Mouse (Mus musculus) liver, postnatal 0 days (tissue): ENCODE results near the gene Lrrc1. TPM values are rescaled to one million over a fixed set of nuclear protein-coding genes. Genes with fewer than 3 reads are reported as not detected.
A peak's percentile ranks its signal among the peaks of the same experiment; 100 is the strongest.

Source experiments
- ATAC-seq: fragments of 200-750 bp; cut with Nextera tagmentation; 2 replicates; pipeline ENCODE4 v1.8.0; 2017; ENCODE audit warnings: mild to moderate bottlenecking, moderate library complexity
- DNase-seq: peaks from one replicate; pipeline ENCODE4 v3.0.0-alpha.2; 2016
- H3K27ac ChIP-seq: fragments of 300-500 bp; sonication (generic); 2 replicates; pipeline ENCODE4 v1.5.1; 2014; ENCODE audit warnings: antibody characterized with exemption, moderate library complexity, mild to moderate bottlenecking, low read depth
- H3K27me3 ChIP-seq: fragments of 300-500 bp; sonication (generic); 2 replicates; pipeline ENCODE4 v1.6.1; 2014; ENCODE audit warnings: low read length, control low read depth, mixed read lengths; ENCODE audit not compliant: insufficient read depth
- H3K36me3 ChIP-seq: fragments of 300-500 bp; sonication (generic); replicated peaks from 2 replicates; pipeline ENCODE4 v1.6.1; 2014; ENCODE audit warnings: mild to moderate bottlenecking, control low read depth, low read length, moderate library complexity, mixed read lengths; ENCODE audit not compliant: insufficient read depth
- H3K4me1 ChIP-seq: fragments of 300-500 bp; sonication (generic); 2 replicates; pipeline ENCODE4 v1.6.1; 2014; ENCODE audit warnings: antibody characterized with exemption, mild to moderate bottlenecking, control low read depth; ENCODE audit not compliant: insufficient read depth
- H3K4me2 ChIP-seq: fragments of 300-500 bp; sonication (generic); 2 replicates; pipeline ENCODE4 v1.6.1; 2014; ENCODE audit warnings: low read depth, mild to moderate bottlenecking, low read length, moderate library complexity, mixed read lengths
- H3K4me3 ChIP-seq: fragments of 300-500 bp; sonication (generic); 2 replicates; pipeline ENCODE4 v1.5.1; 2014; ENCODE audit warnings: low read depth, low read length
- H3K9ac ChIP-seq: fragments of 300-500 bp; sonication (generic); replicated peaks from 2 replicates; pipeline ENCODE4 v1.6.1; 2014; ENCODE audit warnings: mild to moderate bottlenecking, moderate library complexity
- H3K9me3 ChIP-seq: fragments of 300-500 bp; sonication (generic); 2 replicates; pipeline ENCODE4 v1.6.1; 2016; ENCODE audit warnings: mild to moderate bottlenecking, control low read depth, low read length, mixed read lengths
- CTCF ChIP-seq: sonication (generic); IDR thresholded peaks from 2 replicates; pipeline ENCODE4 v1.5.1; 2016; ENCODE audit warnings: antibody characterized with exemption, low read depth
- EP300 ChIP-seq: IDR thresholded peaks from 2 replicates; pipeline ENCODE4 v1.6.1; 2016; ENCODE audit warnings: antibody characterized with exemption, low read depth, mild to moderate bottlenecking
- WGBS: fragments of 180-500 bp; shearing (Covaris S2); extraction: QIAGEN DNeasy Blood & Tissue Kit; methylation state at CpG from one replicate; pipeline ENCODE4 v1.1.7; 2014; ENCODE audit not compliant: insufficient replicate concordance; 5-methylcytosine and 5-hydroxymethylcytosine counted together
- polyA plus RNA-seq: library from polyadenylated mRNA; unstranded; fragments of >200 nt; fragmentation: Nextera tagmentation; extraction: Ambion mirVana; gene quantifications from 2 replicates; pipeline ENCODE4 v1.2.1, GENCODE M21; 2015

The Lrrc1 gene
- 1.2 and 1.5 TPM in 2 replicates for polyA plus RNA-seq

GRCm38 (mm10) chr9:77544354-77545067 is at the start of gene Lrrc1:
Gene Lrrc1 (minus strand): TSS chr9:77544870.
- under 1% methylated on average over 85 of the region's 88 CpGs for whole genome bisulfite sequencing
- peak; percentile 86 for DNase-seq
- Histone ChIP-seq H3K36me3 (no peaks in the 10 kb centered on the region), H3K27ac (no peak within 1 kb of the TSS), H3K4me2 (peak within 1 kb of the TSS; percentile 84), H3K9me3 (no peaks in the 10 kb centered on the region), H3K9ac (peak within 1 kb of the TSS; percentile 62), H3K4me1 (peaks cover 12% of the 10 kb centered on the region), H3K27me3 (peaks cover 11% of the 10 kb centered on the region; the same call in 1 of the 2 replicates), H3K4me3 (peak within 1 kb of the TSS; percentile 60)
- ATAC-seq = peak; percentile 86
- TF ChIP-seq CTCF (no peak), EP300 (no peak)

- no peaks in the 10 kb centered on the region for H3K4me1 ChIP-seq
- no peaks in the 10 kb centered on the region for H3K9me3 ChIP-seq
- 40% methylated on average over 4 of the region's 4 CpGs for WGBS
- ATAC-seq = no peak
- no peaks in the 10 kb centered on the region for H3K36me3 ChIP-seq
- no peaks in the 10 kb centered on the region for H3K27me3 ChIP-seq
- no peak overlapping the region for H3K27ac ChIP-seq
- H3K9ac ChIP-seq = no peak overlapping the region
- no peak for DNase-seq
- TF ChIP-seq CTCF (no peak), EP300 (no peak)
- no peak overlapping the region for H3K4me2 ChIP-seq
- H3K4me3 ChIP-seq = no peak overlapping the region
Measured at GRCm38 (mm10) chr9:77592423-77592822, 47.8 kb upstream of the Lrrc1 start.

GRCm38 (mm10) chr9:77589496-77589895 is 44.8 kb upstream of the Lrrc1 start:
- TF ChIP-seq CTCF (no peak), EP300 (no peak)
- no peak overlapping the region for H3K9ac ChIP-seq
- ATAC-seq (no peak), DNase-seq (no peak)
- H3K27me3 ChIP-seq = no peaks in the 10 kb centered on the region
- WGBS = 44% methylated on average over 2 of the region's 2 CpGs
- no peak overlapping the region for H3K4me2 ChIP-seq
- no peaks in the 10 kb centered on the region for H3K36me3 ChIP-seq
- no peaks in the 10 kb centered on the region for H3K4me1 ChIP-seq
- H3K9me3 ChIP-seq = no peaks in the 10 kb centered on the region
- H3K4me3 ChIP-seq = no peak overlapping the region
- H3K27ac ChIP-seq = no peak overlapping the region

DNA sequence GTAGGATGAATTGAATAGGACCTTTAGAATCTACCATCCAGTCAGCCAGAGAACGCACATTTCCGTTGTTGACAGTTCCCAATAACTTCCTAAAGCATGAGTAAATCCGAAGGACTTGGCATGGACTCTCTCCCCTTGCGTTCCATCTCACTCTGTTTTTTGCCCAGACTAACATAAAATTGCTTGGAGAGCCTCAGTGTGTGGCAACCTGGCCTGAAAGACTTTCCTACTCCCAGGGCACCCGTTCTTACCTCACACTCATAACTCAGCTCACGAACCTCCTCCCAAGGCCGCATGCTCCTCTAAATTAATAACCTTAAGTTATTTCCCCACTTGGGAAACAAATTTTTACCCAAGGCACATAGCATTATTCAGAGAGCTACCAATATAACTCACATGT is 42.9 kb upstream of the Lrrc1 start:
- no peak overlapping the region for H3K4me2 ChIP-seq
- no peaks in the 10 kb centered on the region for H3K36me3 ChIP-seq
- H3K27me3 ChIP-seq = no peaks in the 10 kb centered on the region
- no peaks in the 10 kb centered on the region for H3K9me3 ChIP-seq
- 88% methylated on average over 7 of the region's 7 CpGs for WGBS
- no peak for DNase-seq
- ATAC-seq = no peak
- H3K27ac ChIP-seq = no peak overlapping the region
- TF ChIP-seq EP300 (no peak), CTCF (no peak)
- H3K4me1 ChIP-seq = no peaks in the 10 kb centered on the region
- no peak overlapping the region for H3K4me3 ChIP-seq
- H3K9ac ChIP-seq = no peak overlapping the region

DNA sequence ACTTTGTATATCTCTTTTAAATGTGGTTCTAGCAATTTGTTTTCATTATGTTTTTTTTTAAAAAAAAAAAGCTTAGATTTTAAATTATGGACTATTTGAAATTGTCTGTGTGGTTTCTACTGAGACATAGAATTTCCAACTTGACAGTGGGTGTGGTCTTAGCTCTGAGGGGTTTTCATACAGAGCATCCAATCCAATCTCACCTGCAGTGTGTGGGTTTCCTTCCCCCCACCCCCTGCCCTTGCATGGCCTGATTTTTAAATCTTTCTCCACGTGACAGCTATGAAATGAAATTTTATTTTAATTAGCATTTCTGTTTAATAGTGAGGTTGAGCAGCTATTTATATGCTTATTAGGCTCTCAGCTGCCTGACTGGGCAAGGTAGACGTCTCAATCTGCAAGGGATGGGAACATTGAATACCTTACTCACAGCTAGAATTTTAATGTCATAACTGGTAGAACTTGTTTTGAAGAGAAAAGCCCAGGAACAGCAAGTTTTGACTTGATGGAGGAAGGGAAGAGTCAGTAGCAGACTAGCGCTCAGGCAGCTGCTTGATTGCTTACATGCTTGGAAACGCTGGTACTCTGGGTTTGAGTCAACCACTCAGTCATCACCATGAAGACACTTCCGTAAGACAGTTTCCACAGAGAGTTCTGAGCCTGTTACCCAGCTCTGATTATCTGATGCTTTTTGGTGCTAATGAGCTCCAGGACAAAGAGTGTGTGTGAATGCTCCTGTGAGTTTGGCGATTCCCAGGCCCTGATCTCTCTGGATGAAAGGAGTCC is 42.3 kb upstream of the Lrrc1 start:
- Histone ChIP-seq H3K4me2 (no peak overlapping the region), H3K27me3 (no peaks in the 10 kb centered on the region), H3K9me3 (no peaks in the 10 kb centered on the region), H3K4me3 (no peak overlapping the region), H3K4me1 (no peaks in the 10 kb centered on the region), H3K36me3 (no peaks in the 10 kb centered on the region), H3K27ac (no peak overlapping the region), H3K9ac (no peak overlapping the region)
- ATAC-seq (no peak), DNase-seq (no peak)
- TF ChIP-seq CTCF = no peak
- TF ChIP-seq EP300 = no peak
- 65% methylated on average over 6 of the region's 6 CpGs for WGBS

DNA sequence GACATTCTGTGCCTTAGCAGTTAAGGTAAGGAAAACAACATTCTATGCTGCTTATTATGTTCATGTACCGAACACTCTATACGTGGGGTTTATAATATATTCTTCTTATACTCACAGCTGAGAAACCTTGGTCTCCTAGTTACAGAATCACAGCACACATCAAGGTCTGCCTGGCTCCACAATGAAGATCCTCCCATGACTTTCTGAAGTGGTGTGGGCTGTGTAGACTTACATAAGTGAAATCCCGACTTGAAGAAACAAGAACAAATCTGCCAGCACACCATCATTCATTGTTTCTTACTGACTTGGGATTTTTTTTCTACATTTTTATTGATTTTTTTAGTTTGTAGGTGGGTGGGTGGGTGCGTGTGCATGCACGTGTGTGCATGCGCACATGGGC is 40.1 kb upstream of the Lrrc1 start:
- Histone ChIP-seq H3K36me3 (no peaks in the 10 kb centered on the region), H3K27me3 (no peaks in the 10 kb centered on the region), H3K4me1 (no peaks in the 10 kb centered on the region), H3K9ac (no peak overlapping the region), H3K4me2 (no peak overlapping the region), H3K9me3 (no peaks in the 10 kb centered on the region), H3K4me3 (no peak overlapping the region), H3K27ac (no peak overlapping the region)
- ATAC-seq (no peak), DNase-seq (no peak)
- 81% methylated on average over 6 of the region's 6 CpGs for WGBS
- TF ChIP-seq EP300 (no peak), CTCF (no peak)
